Mouse (Mus musculus) adrenal gland, postnatal 4 days (tissue): ENCODE results near the gene Nfil3. TPM values are rescaled to one million over a fixed set of nuclear protein-coding genes. Genes with fewer than 3 reads are reported as not detected.

Experiments used
- DNase-seq, 2 experiments: peaks; one replicate each; pipeline ENCODE4 v3.0.0; 2021 to 2022; ENCODE audit warnings: low spot score in 2 of 2, mixed read lengths in 2 of 2
- long read RNA-seq, 2 experiments: library from polyadenylated mRNA; stranded (forward); transcript quantifications; one replicate each; pipeline ENCODE4 v2.0.0; 2021
- total RNA-seq, 2 experiments: library from RNA; stranded (reverse); gene quantifications; 2 replicates each; pipeline ENCODE4 v1.2.3; 2021

Nfil3 gene
- 10 to 100 TPM; 27.2 to 29.3 TPM for total RNA-seq
- long read RNA-seq, experiment 1, transcript Nfil3-201 (2 exons, 2,026 nt): major isoform, 35 of 48 reads
- long read RNA-seq, experiment 1, partial matches to known transcripts: 0 of 48 reads
- long read RNA-seq, experiment 1, other reads (novel, unspliced or antisense): 13 of 48 reads
- long read RNA-seq, experiment 2, transcript Nfil3-201 (2 exons, 2,026 nt): major isoform, 46 of 56 reads
- long read RNA-seq, experiment 2, partial matches to known transcripts: 0 of 56 reads
- long read RNA-seq, experiment 2, other reads (novel, unspliced or antisense): 10 of 56 reads

- peak; percentile 63 to 64 for DNase-seq
Measured at GRCm38 (mm10) chr13:52980951-52981421, at the start of gene Nfil3. Gene Nfil3 (minus strand): TSS chr13:52981073.

GRCm38 (mm10) chr13:53024285-53024684 lies 43.4 kb upstream of the Nfil3 start:
- no peak for DNase-seq

- no peak for DNase-seq
Measured at GRCm38 (mm10) chr13:53020282-53020681, 39.4 kb upstream of the Nfil3 start.

- DNase-seq: no peak
Measured at GRCm38 (mm10) chr13:53019532-53019931, 38.7 kb upstream of the Nfil3 start.

- no peak for DNase-seq
Measured at GRCm38 (mm10) chr13:53018976-53019375, 38.1 kb upstream of the Nfil3 start.

GRCm38 (mm10) chr13:53017983-53018382 lies 37.1 kb upstream of the Nfil3 start:
- DNase-seq: no peak

- no peak for DNase-seq
Measured at GRCm38 (mm10) chr13:53017117-53017516, 36.2 kb upstream of the Nfil3 start.

- DNase-seq: no peak
Measured at GRCm38 (mm10) chr13:53011426-53011825, 30.6 kb upstream of the Nfil3 start.

GRCm38 (mm10) chr13:53008489-53009184 lies 27.8 kb upstream of the Nfil3 start:
- DNase-seq: peak in 1 of 2 experiments; percentile 26

GRCm38 (mm10) chr13:53007781-53008180 lies 26.9 kb upstream of the Nfil3 start:
- no peak for DNase-seq

- no peak for DNase-seq
Measured at GRCm38 (mm10) chr13:53003286-53003685, 22.4 kb upstream of the Nfil3 start.

GRCm38 (mm10) chr13:53001511-53001935 lies 20.6 kb upstream of the Nfil3 start:
- DNase-seq: no peak

- DNase-seq: no peak
Measured at GRCm38 (mm10) chr13:53000481-53000880, 19.6 kb upstream of the Nfil3 start.

- no peak for DNase-seq
Measured at GRCm38 (mm10) chr13:52998541-52998940, 17.7 kb upstream of the Nfil3 start.

- no peak for DNase-seq
Measured at GRCm38 (mm10) chr13:52997806-52998205, 16.9 kb upstream of the Nfil3 start.

GRCm38 (mm10) chr13:52996201-52996600 lies 15.3 kb upstream of the Nfil3 start:
- DNase-seq: no peak

- DNase-seq: no peak
Measured at GRCm38 (mm10) chr13:52994197-52994881, 13.5 kb upstream of the Nfil3 start.

GRCm38 (mm10) chr13:52990139-52990538 lies 9.3 kb upstream of the Nfil3 start:
- no peak for DNase-seq

GRCm38 (mm10) chr13:52989005-52989404 lies 8.1 kb upstream of the Nfil3 start:
- no peak for DNase-seq

- no peak for DNase-seq
Measured at GRCm38 (mm10) chr13:52987880-52988279, 7.0 kb upstream of the Nfil3 start.

- DNase-seq: no peak
Measured at GRCm38 (mm10) chr13:52986215-52986780, 5.4 kb upstream of the Nfil3 start.
